Mouse (Mus musculus): Measurements from ENCODE around the gene Bcas3. TPM values are rescaled to one million over a fixed set of nuclear protein-coding genes. Genes with fewer than 3 reads are reported as not detected.
A peak's percentile ranks its signal among the peaks of the same experiment; 100 is the strongest.

Gene Bcas3
- total RNA-seq, 2 experiments from 2014 or later = 36.4 to 52.8 TPM

DNA sequence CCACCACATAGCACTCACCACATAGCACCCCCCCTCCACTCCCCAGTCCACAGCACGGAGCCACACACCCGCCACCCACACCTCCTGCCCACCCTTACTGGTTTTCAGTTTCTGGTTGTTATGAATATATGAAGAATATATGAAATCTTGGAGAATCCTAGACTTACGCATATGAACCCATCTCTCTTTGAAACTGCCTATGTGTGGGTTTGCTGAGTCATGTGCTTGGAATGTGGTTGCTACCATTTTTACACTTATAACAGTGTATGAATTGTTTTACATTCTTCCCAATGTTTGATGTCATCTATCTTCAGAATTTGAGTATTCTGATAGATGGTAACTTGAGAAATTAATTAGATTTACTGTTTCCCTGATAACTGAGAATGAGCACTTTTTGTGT lies 26.1 kb downstream of the Bcas3 start:
- DNase-seq = no peak

DNA sequence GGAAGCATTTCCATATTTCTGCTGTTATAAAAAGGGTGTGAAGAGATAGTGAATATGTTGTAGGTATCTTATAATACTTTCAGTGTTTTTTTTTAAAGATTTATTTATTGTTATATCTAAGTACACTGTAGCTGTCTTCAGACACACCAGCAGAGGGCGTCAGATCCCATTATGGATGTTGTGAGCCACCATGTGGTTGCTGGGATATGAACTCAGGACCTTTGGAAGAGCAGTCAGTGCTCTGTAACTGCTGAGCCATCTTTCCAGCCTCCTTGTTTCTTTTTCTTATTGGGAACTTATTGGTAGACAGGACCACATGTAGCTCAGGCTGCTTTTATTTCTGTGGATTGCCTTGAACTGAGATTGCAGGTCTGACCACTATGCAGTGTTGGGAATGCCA lies 27.1 kb downstream of the Bcas3 start:
- no peak for DNase-seq

DNA sequence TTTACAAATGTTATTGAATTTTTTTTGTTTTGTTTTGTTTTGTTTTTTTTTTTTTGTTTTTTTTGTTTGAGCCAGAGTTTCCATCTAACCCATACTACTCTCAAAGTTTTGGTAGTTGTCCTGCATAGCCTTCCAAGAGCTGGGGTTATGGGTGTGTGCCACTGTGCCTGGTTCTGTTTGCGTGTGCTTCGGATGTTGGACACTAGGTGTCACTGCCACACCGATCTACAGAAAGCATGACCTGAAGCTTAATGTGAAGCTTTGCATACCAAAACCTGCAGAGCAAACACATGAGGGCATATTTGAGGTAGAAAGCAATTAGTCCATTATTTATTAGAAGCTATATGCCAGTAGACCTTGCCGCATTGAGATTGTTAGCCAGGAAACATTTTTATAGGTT lies 29.1 kb downstream of the Bcas3 start:
- peak; percentile 67 to 72 for DNase-seq

DNA sequence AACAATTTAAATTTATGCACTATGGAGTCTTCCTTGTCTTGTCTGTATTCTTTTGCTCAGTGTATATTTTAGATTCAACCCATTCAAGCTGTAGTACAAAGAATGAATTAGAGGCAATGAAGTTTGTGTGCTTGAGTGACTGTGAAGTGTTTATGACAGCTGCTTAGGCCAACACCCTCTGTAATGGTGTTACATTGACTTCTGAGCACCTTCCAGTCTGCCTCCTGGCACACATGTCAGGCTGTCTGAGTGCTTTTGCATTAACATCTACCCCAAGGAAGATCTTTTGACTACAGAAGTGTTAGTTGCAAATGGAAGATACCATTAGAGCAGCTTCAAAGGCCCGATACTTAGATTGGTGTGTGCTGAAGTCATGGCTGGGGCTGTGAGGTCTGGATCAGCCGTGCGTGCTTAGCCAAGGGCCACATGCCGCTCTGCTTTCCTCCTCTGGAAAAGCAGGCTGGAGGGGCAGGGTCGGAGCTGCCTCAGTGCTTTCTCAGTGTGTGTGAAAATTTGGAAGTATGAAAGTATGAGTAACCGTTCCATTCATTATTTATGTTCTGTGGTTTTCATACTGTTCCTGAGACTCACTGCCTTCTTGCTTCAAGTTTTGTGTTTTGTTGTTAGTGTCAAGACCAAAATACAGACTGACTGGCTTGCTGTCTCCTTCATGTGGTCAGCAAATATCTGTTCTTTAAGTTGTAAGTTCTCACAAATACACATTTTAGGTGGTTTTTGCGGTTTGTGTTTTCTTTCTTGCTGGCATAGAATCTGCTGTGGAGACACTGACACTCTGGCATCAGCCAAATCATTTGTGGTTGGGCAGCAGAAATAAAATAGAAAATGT lies 31.2 kb downstream of the Bcas3 start:
- DNase-seq = no peak

DNA sequence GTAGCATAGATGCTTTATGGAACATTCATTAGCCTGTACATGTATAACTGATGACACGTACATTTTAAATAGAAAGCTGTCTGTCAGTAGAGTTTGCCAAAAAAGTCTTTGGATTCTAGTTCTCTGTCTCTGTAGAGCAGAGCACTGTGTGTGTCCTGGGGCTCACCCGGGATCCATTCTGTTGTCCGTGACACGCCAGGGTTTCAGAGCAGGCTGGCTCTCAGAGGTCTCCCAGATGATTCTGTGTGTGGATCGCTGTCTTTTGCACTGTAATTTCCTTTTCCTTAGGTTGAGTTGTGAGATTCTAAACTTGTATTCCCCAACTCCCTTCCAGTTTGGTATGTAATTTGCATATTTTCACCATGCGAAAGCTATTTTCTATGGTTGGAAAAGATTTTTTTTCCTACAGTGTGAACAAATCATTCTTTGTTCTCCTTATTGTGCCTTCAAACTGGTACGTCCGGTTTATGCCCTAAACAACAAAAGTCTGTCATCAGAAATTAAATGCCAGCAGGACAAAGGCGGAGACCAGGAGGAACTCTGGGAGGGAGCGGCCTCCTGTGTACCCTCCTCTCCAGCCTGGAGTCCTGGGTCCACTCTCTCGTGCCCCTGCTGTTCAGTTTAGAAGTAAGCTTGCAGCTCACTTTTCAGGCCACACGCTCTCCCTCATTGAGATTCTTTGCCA lies 39.4 kb downstream of the Bcas3 start:
- no peak for DNase-seq

DNA sequence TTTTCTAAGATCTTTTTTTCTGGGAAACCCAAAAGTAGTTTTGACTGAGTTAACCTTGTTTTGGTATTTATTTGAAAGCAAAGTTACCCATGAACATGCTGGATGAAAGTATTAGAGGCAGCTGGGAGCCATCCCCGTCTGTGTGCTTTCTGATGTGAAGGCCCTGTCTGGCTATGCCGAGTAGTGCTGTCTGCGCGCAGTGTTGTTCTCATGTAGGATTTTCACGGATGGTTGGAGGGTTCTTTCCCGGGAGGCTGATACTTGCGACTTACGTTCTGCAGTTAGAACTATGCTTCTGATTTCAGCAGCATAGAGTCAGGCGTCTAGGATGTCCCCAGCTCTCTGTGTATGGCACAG lies 39.9 kb downstream of the Bcas3 start:
- DNase-seq = no peak

DNA sequence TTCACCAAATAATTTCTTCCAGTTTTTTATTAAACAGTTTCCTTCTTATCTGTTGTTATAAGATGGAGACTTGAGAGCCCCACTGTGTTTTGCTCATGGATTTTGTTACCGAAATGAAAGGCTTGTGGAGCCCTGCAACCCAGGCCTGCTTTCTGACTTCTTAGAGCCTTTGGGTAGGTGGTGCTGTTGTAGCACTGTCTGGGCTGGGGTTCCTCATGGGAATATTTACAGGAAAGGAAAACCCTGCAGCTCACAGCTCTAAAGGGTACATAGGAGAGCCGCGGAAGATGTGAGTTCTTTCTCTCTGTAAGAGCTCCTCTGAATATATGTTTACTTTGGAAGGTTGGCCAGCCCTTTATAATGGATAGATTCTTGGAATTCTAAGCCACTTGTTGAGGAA lies 41.0 kb downstream of the Bcas3 start:
- no peak for DNase-seq

DNA sequence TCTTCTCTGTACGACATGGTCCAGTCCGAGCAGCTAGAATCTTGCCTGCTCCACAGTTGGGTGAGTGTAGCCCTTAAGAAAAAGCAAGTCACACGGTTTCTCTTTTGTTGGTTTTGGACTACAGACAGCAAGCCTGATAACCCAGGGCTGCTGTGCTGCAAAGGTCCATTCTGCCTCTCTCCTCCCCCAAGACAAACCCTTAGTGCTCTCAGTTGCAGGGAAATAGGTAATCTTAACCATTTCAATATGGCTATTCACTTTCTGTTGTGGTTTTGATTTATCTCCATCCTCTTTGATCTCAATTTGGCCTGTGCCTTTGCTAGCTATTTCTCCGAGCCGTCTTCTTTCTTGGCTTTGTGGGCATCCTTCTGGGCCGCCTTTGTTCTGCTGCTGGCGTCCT lies 42.4 kb downstream of the Bcas3 start:
- no peak for DNase-seq

DNA sequence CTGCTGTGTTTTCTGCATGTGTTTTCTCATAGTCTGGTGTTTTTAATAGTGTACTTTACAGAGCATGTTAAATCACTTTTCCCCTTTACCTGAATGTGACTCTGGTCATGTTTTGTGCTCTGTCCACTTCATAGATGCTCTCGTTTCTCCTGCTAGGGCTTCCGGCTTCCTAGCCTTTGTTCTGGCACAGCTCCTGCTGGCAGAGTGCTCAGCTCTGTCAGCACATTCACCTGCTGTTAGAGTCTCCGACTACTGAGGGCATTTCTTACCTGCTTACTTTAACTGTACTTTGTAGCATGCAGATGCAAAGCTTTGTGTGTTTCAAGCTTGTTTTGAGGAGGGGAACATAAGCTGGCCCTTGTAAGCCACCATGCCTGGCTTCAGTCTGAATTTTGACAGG lies 53.6 kb downstream of the Bcas3 start:
- DNase-seq = no peak

DNA sequence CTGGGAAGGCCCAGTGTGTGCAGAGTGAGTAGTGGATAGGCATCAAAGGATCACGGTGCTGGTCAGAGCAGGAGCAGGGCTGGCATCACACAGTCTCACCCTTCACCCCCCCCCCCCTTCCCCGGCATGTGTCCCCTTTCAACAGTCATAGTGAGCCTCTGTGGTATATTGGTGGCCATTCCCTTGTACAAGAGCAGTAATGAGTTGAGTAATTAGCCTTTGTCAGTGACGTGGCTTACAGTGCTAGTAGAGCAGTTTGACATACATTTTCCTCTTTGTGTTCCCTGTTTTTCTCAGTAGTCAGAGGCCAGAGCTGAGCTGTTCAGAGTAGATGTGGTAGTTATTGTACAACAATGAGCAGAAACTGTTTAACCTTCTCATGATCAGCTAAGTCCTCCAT lies 54.7 kb downstream of the Bcas3 start:
- DNase-seq = no peak

DNA sequence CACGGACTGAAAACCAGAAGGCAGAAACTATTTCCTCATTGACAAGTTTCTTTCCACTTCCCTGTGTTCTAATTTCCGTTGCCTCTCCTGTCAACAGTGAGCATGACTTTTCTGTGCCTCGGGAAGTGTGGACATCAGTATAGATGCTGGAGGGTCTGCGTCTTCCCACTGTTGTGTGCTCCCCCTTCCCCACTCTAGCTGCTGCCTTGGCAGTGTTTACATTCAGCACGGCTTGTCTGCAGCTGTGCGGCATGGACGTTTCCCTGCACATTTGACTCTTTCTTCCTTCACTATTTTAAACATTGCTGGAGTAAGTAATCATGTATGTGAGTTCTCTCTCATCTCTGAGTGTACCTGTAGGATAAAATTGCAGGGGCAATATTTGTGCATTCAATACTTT lies 59.4 kb downstream of the Bcas3 start:
- no peak for DNase-seq

DNA sequence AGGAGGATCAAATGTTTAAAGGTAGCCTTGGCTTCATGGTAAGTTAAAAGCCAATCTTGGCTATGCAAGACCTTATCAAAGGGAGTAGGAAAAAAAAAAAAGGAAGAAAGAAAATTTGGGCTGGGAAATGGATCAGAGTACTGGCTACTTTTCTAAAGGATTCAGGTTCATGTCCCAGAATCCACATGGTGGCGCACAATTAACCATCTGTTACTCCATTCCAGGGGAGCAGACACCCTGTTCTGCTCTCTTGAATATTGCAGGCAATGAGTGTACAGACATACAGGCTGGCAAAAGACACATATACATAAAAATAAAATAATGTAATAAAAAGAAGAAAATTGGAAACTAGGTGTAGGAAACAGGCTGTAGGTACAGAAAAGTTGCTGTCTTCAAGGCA lies 61.5 kb downstream of the Bcas3 start:
- DNase-seq = no peak

DNA sequence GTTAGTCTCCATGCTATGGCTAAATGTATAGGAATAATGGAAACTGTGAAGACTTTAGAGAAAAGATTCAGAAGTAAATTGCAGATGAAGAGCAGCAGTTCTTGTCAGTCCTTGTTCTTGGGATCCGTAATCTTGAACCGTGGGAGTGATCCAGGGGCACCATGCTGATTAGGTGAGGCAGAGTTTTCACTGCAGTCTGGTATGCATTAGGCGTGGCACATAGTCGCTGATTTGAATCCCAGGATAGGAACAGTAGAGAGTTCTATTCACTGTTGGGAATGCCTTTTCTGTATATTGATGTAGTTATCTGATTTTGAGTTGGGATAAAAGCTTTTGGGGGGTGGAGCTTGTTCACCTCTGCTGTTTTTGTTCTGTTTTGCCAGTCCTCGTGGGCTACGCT lies 74.4 kb downstream of the Bcas3 start:
- DNase-seq = no peak

DNA sequence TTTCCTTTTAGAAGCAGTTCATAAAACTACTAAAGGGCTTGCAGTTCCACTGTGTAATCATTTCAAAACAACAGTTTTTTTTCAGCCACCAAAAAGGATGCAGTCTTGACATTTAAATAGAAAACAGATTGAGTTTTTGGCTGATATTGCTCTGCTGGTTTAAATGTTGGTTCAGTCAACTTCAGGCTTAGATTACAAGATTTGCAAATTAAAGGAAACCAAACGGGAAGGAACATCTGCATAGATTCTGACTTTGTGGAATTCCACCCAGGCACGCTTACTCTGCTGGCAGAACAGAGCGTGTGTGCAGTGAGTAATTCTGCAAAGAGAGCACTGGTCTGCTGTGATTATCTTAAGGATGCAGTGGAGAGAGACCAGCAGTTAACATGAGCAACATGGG lies 75.3 kb downstream of the Bcas3 start:
- no peak for DNase-seq

DNA sequence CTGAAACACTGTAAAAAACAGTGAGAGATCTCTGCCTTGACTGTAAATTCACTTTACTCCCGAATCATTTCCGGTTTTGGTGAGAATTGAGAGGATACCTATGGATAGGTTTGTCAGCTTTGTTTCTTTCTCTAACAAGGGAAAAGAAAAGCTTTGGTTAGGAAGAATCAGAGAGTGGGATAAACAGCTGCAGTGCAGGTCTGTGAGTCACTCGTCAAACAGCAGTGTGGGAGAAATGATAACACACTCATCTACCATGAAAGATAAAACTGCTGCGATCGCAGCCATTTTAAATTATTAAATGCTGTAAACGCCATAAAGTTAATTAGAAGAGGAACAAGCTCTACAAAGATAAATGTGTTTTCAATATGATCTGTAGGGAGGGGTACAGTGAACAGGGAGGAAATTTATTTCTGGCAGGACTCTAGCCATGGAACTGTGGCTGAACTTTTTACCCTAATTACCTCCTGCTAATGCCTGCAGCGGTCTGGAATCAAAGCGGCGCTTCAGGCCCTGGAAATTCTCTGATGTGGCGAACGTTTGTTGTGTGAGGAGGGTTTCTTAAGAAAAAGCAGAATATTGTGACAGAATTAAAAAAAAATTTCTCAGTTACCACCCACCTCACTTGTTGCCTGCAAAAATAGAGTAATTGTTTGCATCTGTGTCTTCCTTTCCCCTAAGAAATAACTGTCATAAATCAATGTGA lies 77.9 kb downstream of the Bcas3 start:
- no peak for DNase-seq

DNA sequence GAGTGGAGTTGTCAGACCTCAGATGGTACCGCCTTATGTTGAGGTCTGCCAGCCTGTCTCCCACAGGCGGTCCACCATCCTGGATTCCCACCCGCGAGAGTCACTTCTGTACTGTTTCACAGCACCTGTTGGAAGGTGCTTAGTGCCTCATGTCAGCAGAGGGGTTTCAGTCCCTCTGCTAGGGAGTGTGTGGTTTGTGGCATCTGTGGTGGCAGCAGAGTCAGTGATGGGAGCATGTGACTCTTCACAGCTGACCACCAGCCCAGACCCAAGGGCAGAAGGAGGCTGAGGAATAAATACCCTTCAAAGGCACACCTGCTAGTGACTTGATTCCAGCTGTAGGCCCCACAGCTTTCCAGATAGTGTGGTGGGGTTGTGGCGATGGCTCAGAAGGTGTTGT lies 94.4 kb downstream of the Bcas3 start:
- DNase-seq = no peak

DNA sequence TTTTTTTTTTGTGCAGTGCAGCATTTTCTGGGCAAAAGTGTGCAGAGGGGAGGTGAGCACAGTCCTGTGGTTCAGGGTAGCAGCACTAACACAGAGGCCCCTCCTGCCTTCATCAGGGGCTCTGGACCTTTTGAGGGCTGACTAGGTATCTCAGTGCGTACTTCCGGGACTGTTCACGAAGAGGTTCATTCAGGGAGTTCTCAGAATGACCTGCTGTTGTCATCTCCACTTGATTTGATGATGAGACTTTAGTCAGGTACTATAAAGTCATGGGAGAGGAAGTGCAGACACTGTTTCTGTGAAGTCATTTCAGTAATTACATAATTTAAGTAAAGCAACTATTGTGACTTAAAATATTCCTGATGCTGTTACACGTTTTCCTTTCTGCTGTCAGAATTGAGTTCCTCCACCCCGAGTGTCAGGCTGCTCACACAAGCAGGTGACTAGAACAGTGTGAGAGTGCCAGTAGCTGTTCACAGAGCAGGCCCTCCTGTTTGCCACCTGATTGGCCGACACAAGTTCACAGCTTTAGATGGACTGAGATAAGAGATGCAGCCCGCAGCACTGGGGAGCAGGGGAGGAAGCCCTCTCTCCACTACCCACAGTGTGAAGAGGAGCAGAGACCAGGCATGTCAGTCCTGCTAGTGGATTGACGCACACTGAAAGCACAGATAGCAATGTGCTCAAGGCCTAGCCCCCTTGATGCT lies 100.8 kb downstream of the Bcas3 start:
- DNase-seq = no peak

DNA sequence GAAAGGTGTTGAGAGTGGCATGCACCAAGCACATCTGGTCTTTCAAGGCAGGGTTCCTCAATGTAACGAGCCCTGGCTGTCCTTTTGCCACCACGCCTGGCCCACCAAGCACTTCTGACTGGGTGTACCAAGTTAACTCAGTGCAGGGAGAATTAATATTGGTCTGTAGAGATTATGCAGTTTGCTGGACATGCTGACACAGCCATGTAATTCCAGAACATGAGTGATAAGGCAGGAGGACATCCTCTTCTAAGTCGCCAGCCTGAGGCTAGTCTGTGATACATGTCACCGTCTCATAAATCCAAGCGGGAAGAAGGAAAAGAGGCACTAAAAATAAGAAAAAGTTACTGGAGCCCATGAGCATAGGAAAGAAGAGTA lies 101.3 kb downstream of the Bcas3 start:
- DNase-seq = no peak

DNA sequence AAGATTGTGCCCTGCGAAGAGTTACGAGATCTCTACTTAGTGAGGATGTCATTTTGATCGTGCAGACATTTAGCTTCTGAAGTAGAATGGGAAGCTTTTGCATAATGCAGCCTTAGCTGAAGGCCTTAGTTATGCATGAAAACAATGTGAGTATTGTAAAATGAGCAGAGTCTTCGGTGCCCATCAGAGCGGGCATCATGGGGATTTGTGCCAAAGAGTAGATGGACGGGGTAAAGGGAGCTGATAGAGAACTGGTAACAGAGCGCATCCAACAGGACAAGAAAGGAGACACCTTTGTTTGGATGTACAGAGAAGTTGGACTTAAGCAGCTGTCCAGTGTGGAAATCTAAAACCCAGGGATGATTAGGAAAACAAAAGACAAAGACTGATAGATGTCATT lies 108.6 kb downstream of the Bcas3 start:
- no peak for DNase-seq

DNA sequence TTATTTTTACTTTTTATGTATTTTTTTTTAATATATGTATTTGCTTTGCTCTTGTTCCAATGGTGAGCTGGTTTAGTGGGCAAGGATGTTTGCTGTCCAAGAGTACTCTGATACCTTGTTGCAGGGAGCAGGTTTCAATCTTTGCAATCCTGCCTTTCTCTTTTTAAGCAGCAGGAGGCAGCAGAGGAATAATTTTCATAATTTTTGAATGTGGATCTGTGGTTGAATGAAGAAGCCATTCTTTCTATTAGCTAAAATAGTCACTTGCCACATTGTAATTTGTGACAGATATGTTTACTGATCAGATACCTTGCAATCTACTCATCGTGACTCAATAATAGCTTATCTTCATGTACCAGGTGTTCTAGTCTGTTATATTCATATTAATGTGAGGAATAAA lies 116.6 kb downstream of the Bcas3 start:
- peak in 1 of 2 experiments; percentile 54 for DNase-seq

DNA sequence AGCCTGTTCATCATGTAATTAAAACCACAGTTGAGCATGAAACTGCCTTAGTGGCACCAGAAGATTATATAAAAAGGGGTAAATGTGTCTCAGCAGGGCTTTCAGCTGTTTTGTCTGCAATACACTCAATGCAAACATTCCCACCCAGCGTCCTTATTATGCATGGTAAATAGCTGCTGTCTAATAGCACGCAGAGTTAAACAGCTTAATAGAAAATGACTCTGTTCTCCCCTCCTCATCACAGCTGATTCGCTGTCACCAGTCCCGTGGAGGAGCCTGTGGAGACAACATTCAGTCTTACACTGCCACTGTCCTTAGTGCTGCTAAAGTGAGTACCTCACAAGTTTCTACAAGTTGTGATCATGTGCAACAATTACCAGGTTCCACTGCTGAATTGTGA lies 117.5 kb downstream of the Bcas3 start:
- DNase-seq = no peak

DNA sequence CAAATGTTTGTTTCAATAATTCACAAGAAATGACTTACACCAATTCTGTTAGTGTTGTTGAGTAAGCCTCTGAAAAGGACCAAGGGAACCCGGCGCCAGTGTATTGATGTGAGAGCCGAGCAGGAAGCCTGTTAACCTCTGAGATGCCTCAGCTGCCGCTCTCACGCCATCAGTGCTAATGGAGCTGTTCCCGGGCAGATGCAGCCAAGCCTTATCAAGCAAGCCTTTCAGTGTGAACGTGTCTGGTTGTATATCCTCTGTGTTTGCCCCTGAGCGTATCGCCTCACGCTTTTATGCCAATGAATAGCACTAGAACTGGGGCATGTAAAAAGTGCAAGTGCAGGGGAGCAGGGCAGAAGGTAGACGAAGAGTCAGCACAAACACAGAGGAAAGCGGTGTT lies 121.4 kb downstream of the Bcas3 start:
- no peak for DNase-seq
